Mouse (Mus musculus): ENCODE data around the gene Catsper3.

The Catsper3 gene

DNA sequence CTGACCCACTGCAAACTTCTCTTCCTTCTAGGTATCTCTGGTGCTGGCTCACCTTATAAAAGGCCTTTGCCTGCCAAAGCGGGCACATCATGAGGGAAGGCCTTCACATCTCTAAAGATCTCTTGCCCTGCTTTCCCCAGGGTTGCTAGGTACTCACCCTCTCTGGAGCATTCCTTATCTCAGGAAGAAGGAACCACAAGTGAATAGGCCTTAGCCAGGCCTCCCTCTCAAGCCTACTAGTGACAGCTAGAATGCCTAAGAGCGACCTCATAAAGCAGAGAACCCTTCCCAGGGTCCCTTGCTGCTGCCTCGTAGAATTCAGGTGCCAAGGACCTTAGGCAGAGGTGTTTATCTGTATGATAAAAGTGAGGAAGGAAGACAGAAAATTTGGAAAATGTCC lies at the start of gene Catsper3:
Gene Catsper3, plus strand, starts transcription at position 301 of the 400 bp plus-strand sequence.
- no peak for DNase-seq

DNA sequence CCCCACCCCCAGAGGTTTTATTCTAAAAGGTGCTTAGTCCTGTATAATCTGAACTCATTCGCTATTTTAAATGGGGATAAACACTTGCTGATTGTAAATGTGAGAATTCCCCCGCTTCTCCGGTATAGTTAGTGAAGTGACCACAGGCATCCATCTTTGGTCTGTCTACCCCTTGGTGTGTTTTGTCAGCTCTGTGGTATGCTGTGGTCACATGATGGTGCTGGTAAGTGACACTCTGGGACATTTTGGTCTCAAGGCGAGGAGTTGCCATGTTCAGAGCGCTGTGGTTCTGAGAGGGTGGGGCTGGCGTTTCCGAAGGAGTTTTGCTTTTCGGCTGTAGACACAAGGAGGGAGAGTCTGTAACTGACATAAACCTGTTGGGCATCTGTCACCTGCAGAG lies 46.5 kb upstream of the Catsper3 start:
- DNase-seq, result no peak

DNA sequence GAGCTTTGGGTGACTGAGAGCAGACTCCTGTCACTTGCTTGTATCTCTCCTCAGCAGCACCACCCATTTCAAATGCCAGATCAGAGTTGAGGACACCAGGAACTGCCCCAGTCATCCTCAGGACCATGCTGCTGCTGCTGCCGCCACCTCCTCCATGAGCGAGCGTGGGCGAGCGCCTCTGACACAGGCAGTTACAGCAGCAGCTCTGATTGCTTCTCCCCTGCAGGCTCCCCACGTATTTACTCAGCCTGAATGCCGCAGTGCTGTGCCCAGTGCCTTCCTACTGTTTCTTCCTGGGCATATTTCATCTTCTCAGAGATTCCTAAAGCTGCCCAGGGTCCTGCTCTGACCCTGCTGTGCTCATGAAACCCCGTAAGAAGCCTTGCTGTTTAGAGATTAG lies 42.1 kb upstream of the Catsper3 start:
- DNase-seq, result no peak

DNA sequence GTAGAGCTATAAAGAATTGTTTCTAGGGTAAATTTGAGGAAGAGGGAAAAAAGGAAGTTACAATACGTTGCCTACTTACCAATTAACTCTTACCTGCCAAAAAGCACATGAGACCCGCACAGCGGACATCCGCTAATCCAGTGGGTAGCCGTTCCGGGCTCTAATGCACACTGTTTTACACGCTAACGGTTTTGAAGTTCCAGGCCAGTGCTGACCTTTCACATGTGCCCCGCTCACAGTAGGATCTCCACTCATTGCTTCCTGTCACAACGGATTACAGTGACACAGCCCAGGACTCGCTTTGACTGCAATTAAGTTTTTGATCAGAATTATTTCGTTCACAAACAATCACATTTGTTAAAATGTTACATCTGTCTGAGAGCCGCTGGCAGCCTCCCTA lies 30.0 kb upstream of the Catsper3 start:
- DNase-seq, result no peak

DNA sequence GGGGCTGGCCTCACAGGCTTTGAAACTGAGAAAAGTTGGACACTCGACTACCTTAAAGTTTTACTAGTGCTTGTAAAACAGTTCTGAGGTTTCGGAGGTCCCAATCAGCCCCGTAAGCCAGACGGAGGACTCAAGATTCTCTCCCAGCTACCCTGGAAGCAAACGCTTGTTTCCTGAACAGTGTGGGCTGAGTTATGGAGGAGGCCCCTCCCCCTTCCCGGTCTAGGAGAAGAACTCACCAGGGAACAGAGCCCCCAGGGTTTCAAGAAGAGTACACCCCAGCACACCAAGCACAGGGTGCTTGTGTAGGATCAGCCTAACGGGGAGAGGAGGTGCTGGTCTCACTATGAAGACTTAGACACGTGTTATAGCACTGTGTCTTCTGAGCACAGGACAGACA lies 27.6 kb upstream of the Catsper3 start:
- DNase-seq, result no peak

DNA sequence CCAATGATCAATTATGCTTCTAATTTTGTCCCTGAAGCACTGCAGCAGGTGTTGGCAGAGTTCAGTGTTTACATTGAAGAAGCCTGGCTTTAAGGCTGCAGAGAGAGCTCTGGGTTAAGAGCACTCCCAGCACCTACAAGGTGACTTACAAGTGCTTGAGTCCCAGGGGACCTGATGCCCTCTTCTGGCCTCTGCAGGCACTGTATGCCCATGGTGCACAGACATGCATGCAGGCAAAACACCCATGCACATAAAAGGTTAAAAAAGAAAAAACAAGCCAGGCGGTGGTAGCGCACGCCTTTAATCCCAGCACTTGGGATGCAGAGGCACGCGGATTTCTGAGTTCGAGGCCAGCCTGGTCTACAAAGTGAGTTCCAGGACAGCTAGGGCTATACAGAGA lies 26.7 kb upstream of the Catsper3 start:
- no peak for DNase-seq

DNA sequence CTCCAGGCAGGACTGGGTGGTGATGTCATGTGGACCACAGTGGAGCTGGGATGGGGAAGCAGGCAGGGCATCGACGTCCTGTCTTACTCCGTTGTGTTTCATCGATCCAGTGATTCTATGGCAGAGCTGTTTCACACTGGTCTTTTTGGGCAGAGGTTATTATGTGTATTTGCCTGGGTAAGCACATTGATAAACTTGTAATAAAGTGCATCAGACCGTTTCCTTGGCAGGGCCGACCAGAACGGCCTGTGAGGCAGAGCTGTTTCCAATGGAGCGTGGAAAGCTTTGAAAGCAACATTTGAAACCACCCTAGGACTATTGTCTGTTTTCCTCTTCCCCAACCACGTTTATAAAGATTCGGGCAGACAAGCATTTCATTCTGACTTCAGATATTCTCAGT lies 23.8 kb upstream of the Catsper3 start:
- DNase-seq, result no peak

DNA sequence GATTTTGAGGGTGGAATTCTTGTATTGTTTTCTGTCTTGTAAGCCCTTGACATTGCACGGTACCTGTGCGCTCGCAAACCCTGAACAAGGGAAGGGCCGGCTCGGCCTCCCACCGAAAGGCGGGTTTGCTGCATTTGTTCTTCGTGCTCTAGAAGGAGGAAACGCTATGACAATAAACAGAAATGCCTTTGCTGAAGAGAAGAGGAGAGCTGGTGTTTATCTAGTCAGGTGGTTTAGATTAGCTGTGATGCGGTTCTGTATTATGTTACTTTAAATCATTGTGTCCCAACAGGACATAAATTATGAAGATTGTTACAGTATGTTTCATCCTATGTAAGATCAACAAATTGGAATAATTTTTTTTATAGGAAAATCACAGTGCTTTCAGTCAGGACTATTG lies 22.9 kb upstream of the Catsper3 start:
- DNase-seq, result no peak

DNA sequence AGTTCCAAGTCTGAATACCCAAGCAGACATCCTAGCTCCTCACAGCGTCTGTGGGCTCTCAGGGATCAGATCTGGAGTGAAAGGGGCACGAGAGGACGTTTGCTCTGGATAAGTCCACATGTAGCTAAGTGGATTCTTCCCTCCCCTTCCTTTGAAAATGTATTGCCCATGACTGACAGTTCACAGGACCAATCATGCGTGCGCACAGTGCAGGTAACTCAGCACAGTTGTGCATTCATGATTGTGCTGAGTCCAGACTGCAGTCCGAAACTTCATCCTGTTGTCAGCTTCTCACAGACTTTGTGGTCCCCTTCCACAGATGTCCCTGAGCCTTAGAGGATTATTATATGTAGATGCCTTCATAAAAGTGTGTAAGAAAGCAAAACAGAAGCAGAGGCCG lies 10.0 kb upstream of the Catsper3 start:
- DNase-seq, result no peak

DNA sequence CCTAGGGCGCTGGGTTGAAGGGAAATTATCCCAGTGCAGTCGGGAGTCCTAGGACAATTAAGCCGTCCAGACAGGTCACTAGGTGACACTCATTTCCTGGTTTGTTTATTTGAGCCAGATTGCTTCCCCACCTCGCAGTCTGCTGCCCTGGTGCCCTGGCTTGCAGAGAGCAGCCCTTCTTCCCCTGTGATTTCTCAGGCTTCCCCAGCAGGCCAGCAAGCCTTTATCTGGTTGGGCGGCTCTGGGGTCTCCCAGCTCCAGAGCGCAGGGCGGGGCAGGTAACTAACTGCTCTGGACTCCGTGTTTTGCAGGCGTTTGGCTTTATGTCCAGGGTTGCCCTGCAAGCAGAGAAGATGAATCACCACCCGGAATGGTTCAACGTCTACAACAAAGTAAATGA lies 9.3 kb upstream of the Catsper3 start:
- no peak for DNase-seq

DNA sequence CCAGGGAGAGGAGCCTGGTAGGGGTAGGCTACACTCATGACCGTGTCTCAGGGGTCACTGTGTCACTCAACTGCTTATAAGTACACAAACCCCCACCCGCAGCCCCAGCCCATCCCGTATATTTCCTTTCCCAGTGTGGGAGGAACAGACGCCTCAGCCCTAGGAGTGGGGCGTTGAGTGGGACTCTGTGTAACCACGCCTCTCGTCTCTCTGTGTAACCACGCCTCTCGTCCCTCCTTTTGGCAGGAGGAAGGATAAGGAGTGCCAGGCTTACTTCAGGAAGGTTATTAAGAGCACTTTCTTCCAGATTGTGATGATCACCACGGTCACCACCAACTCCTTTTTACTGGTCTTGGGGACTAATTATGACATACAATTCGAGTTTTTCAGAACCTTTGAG lies 1.8 kb downstream of the Catsper3 start:
- DNase-seq, result no peak

DNA sequence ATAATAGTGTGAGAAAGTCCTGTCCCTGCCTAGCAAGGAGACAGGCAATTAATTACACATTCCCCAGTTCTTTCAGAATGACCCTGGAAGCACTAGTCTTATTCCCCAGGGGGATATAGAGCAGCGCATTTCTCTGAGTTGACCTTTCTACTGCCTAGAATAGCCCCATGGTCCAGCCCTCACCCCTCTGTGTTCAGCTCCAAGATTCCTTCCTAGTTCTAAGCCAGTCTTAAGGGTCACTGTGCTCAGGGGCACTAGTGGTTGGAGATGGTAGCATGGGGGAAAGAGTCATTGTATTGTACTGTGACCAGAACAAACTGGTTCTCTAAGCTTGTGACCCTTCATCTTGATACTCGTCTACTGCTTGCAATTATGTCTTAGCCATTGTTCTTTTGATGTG lies 16.9 kb downstream of the Catsper3 start:
- DNase-seq, result no peak

DNA sequence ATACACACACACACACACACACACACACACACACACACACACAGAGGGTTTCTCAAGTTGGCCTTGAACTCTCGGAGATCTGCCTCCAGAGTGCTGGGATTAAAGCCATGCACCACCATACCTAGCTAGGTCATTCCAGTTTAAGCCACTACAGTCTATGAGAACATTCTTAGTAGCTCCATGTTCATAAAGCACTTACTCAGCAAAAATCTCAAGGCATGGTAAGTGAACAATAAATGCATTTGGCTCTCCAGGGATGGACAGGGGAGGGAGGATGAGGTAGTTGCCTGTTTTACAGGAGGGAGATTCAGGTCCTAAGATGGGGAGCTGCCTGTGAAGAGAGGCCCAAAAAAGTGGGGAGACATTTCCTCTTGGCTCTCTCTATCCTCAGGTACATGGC lies 19.6 kb downstream of the Catsper3 start:
- no peak for DNase-seq

DNA sequence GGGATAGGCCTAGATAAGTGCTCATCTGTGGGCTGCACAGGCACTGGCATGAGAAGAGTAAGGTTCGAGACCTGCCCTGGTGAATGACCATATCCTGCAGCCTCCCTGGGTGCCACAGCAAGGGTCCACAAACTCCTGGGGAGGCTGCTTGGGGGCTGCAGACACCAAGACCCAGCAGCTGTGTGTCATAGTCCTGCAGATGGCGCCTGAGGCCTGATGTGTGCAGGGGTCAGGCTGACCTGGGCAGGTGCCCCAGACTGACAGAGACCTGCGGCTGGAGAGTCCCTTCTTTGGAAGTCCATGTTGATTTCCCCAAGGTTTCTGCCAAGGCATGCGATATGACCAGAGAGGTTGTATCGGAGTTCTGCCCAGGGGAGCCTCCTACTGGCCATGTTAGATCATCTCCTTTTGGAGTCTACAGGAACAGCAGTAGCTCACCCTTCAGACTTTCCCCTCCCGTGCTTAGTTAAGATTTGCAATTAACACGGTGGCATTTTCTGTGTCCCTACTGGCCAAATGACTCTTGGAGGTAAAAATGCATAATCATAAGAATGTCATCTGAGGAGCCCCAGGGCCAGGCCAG lies 24.8 kb downstream of the Catsper3 start:
- DNase-seq, result no peak

DNA sequence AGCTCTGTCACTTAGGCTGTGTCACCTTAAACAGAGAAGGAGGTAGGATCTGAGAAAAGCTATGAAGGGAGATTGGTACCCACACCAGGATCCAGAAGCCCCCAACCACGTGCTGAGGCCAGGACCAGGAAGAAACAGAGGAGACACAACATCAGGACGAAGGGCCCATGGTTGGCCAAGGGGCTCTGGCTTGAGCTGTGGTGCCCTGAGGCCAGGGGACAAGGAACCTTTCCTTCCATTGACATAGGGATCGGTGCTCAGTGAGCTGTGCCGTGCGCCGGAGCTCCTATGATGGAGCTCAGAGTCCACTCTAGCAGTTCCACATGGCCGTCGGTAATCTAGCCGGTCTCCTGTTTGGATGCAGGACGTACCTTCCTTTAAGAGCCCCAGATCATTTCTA lies 25.3 kb downstream of the Catsper3 start:
- no peak for DNase-seq

DNA sequence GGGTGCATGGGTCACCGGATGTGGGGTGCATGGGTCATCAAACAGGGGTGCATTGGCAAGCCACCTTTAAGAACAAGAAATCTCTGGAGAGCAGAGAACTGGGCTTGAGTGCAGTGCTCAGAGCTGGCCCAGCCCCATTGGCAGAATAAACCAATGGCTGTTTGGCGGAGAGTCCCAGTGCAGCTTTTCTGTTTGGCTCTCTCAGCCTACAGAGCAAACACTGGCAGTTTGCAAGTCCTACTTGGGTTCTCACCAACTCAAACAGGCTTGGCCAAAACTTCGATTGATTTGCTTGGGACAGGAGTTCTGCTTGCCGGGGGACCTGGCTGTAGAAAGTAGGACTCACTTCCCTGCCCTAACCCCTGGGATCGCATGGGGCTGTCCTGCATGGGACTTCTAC lies 26.6 kb downstream of the Catsper3 start:
- DNase-seq, result no peak

DNA sequence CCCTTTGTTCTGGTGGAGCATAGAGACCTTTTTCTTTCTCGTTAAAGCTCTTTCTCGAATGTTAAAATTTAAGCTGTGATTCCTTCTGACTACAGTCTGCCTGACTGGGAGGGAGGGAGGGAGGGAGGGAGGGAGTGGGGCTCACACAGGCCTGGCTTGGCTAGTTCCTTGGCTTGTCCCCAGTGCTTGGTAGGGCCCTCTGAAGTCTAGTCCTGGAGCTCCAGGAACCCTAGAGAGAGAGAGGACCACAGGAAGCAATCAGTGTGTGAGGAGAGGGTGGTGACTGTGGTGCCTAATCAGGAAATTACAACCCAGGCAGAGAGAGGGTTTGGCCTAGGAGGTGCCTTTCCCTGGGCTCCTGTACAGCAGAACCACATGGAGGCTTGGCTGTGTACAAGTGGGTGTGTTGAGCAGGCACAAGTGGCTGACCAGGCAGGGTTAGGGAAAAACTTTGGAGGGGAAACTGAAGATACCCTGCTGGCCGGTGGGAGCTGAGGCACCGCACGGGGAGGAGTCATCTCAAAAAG lies 29.2 kb downstream of the Catsper3 start:
- no peak for DNase-seq

DNA sequence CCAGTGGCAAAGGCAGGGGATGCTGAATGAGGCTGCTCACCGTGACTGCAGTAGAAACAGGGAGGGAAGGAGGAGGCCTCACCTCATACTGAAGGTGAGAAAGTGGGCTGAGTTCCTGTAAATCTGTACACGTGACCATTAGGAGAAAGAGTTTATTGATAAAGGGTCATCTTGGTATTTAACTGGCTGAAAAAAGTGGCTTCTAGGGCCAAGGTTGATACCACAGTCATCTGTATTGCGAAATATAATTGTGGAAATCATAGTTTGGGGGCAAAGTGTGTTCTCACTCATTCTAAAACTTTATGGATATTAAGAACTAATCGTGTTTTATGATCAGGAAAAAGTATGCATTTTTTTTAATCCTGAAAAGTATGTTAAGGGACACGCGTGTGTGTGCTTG lies 30.5 kb downstream of the Catsper3 start:
- DNase-seq, result no peak

DNA sequence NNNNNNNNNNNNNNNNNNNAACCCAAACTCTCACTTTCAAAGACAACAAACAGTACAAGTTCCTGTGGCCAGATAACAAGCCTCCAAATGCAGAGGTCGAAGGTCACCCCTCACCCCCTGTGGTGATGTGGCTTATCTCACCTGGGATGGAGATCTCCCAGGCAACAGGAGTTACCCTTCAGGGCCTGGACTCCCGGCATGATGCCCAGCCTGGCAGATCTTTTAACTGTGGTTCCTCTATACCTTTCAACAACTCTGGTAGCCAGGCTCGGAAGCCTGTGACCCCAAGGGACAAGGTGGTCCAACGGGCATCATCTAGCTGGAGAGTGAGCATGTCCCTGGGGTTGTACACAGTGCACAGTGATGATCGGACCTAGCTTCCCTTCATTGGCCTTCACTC lies 38.1 kb downstream of the Catsper3 start:
- DNase-seq, result no peak

DNA sequence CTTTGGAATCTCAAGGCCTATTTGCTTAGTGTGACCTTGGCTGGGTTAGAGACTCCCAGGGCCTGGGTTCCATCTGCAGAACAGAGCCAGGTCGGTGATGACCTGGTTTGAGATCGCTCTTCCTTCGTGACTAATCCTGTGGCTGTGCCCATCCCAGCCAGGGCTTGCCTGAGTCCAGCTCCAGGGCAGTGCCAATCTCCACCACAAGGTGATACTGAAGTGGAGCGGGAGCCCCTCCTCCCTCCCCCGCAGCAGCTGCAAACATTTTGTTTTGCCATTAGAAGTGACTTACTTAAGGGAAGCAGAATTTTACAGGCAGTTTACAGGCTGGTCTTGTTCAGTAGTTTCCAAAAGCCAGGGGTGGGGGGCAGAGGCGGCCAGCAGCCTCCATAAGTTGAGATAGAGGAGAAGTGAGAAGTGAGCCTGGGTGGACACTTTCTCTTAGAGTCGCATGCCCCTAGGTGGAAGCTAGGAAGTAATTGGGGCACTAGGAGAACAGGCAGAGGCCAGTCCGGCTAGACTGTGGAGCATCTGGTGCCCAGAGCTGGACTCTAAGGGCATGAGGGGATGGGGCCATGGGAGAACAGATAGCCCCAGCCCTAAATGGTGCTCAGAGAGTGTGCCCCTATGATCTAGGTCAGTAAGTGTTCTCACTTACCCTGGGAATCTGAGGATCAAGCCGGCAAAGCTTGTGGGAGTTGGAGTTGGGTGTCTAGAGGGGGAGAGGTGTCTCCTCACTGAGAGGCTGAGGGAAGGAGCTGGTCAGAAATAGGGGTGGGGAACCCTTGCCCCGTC lies 40.0 kb downstream of the Catsper3 start:
- no peak for DNase-seq

DNA sequence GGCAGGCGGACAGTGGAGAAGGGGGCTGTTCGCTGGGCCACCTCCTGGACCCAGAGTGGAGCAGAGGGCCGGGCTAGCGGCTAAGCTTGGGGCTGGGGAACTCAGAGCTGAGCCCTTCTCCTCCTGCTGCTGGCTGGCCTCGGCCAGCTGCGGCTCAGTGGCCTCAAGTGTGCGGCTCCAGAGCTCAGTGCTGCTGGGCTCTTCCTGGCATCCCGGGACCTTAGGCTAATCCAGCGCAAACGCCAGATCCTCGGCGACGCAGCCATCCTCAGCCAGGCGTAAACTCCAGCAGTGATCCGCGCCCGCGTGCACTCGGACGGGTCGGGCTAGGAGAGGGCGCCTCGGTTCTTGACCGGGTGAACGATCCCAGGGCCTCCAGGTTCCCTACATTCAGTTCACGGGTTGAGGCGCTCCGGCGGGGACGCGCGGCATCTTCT lies 40.9 kb downstream of the Catsper3 start:
- DNase-seq, result no peak

DNA sequence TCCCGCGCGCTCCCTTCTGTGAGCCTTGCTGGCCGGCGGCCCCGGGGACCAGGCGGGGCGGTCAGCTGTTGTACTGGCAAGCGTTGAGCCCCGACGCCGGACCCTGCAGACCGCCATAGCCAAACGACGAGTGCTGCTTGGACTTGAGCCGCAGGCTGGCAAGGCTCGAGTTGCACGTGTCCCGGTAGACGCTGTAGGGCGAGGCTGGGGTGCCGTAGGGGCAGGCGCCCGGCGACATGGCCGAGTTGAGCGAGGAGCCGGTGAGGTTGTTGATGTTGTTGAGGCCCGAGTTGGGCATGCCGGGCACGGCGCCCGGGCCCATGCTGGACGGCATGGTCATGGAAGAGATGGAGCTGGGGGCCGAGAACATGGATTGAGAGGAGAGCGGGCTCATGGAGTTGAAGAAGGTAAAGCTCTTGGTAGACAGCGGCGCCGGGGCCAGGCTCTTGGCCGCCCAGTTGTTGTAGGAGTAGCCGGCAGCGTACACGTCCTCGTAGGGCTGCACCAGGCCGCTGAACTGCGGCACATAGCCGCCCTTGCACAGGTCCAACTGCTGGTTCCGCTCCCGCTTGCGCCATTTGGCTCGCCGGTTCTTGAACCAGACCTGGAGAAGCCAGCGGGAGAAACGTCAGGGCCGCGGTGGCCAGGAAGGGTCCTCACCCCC lies 41.8 kb downstream of the Catsper3 start:
- DNase-seq, result no peak

DNA sequence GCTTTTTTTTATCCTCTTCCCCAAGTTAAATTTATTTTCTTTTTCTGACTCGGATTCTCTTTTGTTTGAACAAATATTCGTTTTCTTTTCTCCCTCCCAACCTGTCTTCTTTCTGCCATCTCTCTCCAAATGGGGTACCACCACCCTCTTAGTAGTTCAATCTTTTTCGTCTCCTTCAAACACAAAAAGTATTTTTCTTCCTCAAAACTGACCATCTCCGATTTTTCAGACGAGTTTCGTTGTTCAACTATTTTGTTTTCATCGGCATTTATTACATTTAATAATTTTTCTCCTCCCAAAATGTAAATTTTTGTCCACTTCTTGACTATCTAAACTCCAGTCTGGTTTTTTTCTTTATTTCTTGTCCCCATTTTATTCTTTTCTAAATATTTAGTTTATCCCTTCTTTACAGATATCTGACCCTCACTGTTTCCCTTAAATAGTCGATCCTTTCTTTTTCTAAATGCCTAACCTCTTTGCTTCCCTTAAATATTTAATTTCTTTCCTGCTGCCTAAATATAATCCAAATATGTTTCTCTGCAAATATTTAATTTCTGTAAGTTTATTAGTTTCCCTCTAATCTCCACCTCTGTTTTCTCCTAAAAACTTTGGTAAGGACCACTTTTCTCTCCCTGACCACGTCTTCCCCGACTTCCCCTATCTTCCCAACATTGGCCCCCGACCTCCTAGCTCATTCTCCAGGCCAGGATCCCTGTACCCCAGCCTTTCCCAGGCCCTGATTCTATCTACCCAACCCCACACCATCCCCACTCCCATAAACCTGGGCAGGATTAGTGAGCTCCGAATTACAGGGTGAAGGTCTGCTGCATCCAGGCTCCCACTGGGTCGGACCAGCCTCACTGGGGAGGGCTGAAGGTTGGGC lies 42.7 kb downstream of the Catsper3 start:
- no peak for DNase-seq
